Mouse (Mus musculus): ENCODE measurements at regions not wholly inside any gene's neighbourhood (a gene's known extent, or its start where the extent isn't known, plus 50 kb on each side); places are given as distances from the start of the nearest gene placed in this dataset.

DNA sequence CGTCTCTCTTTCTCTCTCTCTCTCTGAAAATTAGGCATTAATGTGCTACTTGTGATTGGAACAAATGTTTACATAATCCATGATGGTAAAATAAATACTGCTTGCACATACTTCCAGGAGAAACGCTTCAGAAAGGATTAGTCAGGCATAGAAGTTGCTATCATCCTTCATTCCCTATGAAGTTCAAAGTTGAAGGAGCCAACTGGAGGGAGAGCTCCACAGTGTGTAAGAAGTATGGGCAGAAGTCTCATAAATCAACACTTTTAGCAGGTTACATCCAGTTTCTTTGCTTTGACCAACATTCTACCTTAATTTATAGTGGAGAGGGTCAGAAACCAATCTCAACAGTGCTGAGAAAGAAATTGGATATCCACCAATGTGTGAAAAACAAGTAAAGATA, 105.5 kb downstream of the Atp6ap1l start:
- no peak overlapping the region for H3K27ac ChIP-seq (ENCODE audit: low read depth)
- no peak overlapping the region for H3K4me3 ChIP-seq (ENCODE audit: low read depth, low read length)
- H3K36me3 ChIP-seq (replicated peaks; ENCODE audit: insufficient read depth, low read length): no peaks in the 10 kb centered on the region
- no peaks in the 10 kb centered on the region for H3K9me3 ChIP-seq (ENCODE audit: low read length)
- H3K9ac ChIP-seq (replicated peaks): no peak overlapping the region
- 44% methylated on average over 2 of the region's 2 CpGs for WGBS (ENCODE audit: insufficient replicate concordance)
- no peaks in the 10 kb centered on the region for H3K27me3 ChIP-seq (ENCODE audit: insufficient read depth, low read length)
- H3K4me1 ChIP-seq (ENCODE audit: insufficient read depth): 0 out of 2 replicates have a peak, but pooled peaks cover 2% of the 10 kb centered on the region
- DNase-seq (no peak), ATAC-seq (no peak)
- H3K4me2 ChIP-seq (ENCODE audit: low read depth, low read length): 0 out of 2 replicates have a peak overlapping the region, but pooled peaks have one; percentile 28
- no peak for TF ChIP-seq CTCF (IDR thresholded peaks at IDR 0.05; ENCODE audit: low read depth)

DNA sequence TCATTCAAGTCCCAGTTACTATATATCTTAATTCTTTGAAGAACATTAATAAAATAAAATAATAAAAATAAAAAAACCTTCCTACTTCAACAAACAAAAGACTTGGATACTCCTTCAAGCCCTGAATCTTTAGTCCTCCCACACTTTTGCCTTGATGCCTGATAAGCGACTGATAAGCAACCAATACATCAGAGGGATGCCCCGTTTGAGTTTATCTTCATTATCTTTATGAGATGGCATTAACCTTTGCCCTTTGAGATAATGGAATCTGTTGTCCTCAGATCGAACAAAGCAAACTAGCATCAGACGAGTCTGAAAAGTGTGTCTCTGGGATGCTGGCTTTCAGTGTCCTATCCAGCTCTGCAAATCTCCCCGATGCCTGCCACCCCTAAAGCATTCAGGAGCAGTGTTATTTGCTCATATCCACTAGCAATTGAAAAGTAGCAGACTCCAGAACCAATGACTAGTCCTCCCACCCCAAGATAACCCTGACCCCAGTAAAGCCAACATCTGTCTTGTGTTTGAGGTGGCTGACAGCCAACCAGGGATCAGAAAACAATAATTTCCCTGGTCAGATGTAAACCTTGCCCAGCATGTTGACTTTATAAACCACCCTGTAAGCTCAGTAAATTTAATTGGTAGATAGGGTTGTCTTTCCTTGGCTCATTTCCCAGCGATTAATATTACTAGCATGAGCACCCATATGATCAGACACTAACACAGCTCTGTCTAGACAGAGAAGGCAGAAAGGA, 106.2 kb downstream of the Atp6ap1l start:
- Histone ChIP-seq H3K27ac (ENCODE audit: low read depth) (no peak overlapping the region), H3K9me3 (ENCODE audit: low read length) (no peaks in the 10 kb centered on the region), H3K4me3 (ENCODE audit: low read depth, low read length) (no peak overlapping the region), H3K36me3 (replicated peaks; ENCODE audit: insufficient read depth, low read length) (no peaks in the 10 kb centered on the region), H3K27me3 (ENCODE audit: insufficient read depth, low read length) (no peaks in the 10 kb centered on the region), H3K4me2 (ENCODE audit: low read depth, low read length) (peak overlapping the region; percentile 28; the same call in 1 of the 2 replicates), H3K4me1 (ENCODE audit: insufficient read depth) (0 out of 2 replicates have a peak, but pooled peaks cover 2% of the 10 kb centered on the region), H3K9ac (replicated peaks) (no peak overlapping the region)
- DNase-seq (no peak), ATAC-seq (peak; percentile 17; the same call in 1 of the 2 replicates)
- TF ChIP-seq CTCF (IDR thresholded peaks at IDR 0.05; ENCODE audit: low read depth) (no peak), EP300 (IDR thresholded peaks at IDR 0.05; ENCODE audit: low read depth) (no peak)
- WGBS (ENCODE audit: insufficient replicate concordance): 12% methylated on average over 6 of the region's 6 CpGs

DNA sequence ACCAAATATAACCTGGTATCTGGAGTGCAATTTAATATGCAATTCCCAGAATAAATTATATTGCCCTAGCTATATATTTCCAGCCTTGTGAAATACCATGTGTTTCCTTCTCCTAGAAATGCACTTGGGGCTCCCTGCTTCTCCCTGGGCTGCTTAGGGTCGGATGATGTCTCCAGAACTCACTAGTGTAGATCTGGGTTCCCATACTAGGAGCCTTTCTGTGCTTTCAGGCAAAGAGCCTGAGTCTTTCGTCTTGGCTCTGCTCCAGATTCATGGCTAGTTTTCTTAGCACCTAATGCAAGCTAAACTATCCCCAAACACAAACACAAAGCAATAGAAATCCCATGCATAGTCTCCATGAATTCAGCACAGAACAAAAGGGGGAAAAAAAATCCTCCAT, 106.8 kb downstream of the Atp6ap1l start:
- Histone ChIP-seq H3K36me3 (replicated peaks; ENCODE audit: insufficient read depth, low read length) (no peaks in the 10 kb centered on the region), H3K4me1 (ENCODE audit: insufficient read depth) (0 out of 2 replicates have a peak, but pooled peaks cover 2% of the 10 kb centered on the region), H3K4me2 (ENCODE audit: low read depth, low read length) (no peak overlapping the region), H3K27ac (ENCODE audit: low read depth) (no peak overlapping the region), H3K27me3 (ENCODE audit: insufficient read depth, low read length) (no peaks in the 10 kb centered on the region), H3K9me3 (ENCODE audit: low read length) (no peaks in the 10 kb centered on the region), H3K4me3 (ENCODE audit: low read depth, low read length) (no peak overlapping the region), H3K9ac (replicated peaks) (no peak overlapping the region)
- DNase-seq (no peak), ATAC-seq (no peak)
- 40% methylated on average over 2 of the region's 2 CpGs for WGBS (ENCODE audit: insufficient replicate concordance)
- TF ChIP-seq CTCF (IDR thresholded peaks at IDR 0.05; ENCODE audit: low read depth) (no peak), EP300 (IDR thresholded peaks at IDR 0.05; ENCODE audit: low read depth) (no peak)

DNA sequence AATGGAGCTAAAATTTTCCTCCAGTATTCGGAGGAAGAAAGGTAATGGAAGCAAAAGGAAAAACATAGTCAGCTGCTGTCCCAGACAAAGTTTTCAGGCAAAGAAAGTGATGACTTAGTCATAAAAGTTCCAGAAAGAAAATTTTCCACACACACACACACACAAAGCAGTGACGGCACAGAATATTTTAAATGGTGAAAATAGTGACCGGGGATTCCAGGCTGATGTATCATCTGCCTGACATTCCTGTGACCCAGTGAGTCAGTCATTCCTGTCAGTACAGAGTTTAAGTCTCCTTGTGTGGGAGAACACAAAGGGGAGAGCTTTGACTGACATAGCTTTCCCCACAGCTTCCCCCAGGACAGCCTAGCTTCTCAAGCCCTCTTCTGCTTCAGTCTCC, 107.9 kb downstream of the Atp6ap1l start:
- no peak overlapping the region for H3K9ac ChIP-seq (replicated peaks)
- 0 out of 2 replicates have a peak, but pooled peaks cover 2% of the 10 kb centered on the region for H3K4me1 ChIP-seq (ENCODE audit: insufficient read depth)
- H3K9me3 ChIP-seq (ENCODE audit: low read length): no peaks in the 10 kb centered on the region
- H3K27me3 ChIP-seq (ENCODE audit: insufficient read depth, low read length): no peaks in the 10 kb centered on the region
- WGBS (ENCODE audit: insufficient replicate concordance): 85% methylated on average over 3 of the region's 3 CpGs
- H3K36me3 ChIP-seq (replicated peaks; ENCODE audit: insufficient read depth, low read length): no peaks in the 10 kb centered on the region
- no peak overlapping the region for H3K4me2 ChIP-seq (ENCODE audit: low read depth, low read length)
- no peak overlapping the region for H3K27ac ChIP-seq (ENCODE audit: low read depth)
- H3K4me3 ChIP-seq (ENCODE audit: low read depth, low read length): no peak overlapping the region
- TF ChIP-seq CTCF (IDR thresholded peaks at IDR 0.05; ENCODE audit: low read depth) (no peak), EP300 (IDR thresholded peaks at IDR 0.05; ENCODE audit: low read depth) (no peak)
- ATAC-seq: no peak
- DNase-seq: no peak

DNA sequence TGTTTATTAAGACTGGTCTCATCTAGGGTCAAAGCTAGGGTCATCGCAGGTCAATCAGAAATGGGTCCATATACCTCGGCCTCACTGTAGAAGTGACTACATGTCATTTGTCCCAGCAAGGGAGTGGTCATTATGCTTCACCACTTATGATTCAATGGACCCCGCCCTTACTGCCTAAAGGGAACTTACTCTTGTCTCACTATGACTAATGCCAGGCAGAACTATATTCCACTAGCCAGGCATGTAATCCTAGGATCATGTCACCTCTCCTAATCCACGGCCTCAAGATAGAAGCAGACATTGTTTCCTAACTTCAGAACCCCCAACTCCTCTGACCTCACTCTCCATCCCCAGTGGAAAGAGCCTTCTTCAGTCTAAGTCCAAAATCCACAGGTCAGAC, 108.3 kb downstream of the Atp6ap1l start:
- 0 out of 2 replicates have a peak, but pooled peaks cover 2% of the 10 kb centered on the region for H3K4me1 ChIP-seq (ENCODE audit: insufficient read depth)
- 85% methylated on average over 4 of the region's 4 CpGs for WGBS (ENCODE audit: insufficient replicate concordance)
- H3K9ac ChIP-seq (replicated peaks): no peak overlapping the region
- H3K36me3 ChIP-seq (replicated peaks; ENCODE audit: insufficient read depth, low read length): no peaks in the 10 kb centered on the region
- DNase-seq (no peak), ATAC-seq (no peak)
- H3K4me3 ChIP-seq (ENCODE audit: low read depth, low read length): no peak overlapping the region
- H3K4me2 ChIP-seq (ENCODE audit: low read depth, low read length): no peak overlapping the region
- H3K27ac ChIP-seq (ENCODE audit: low read depth): no peak overlapping the region
- H3K27me3 ChIP-seq (ENCODE audit: insufficient read depth, low read length): no peaks in the 10 kb centered on the region
- H3K9me3 ChIP-seq (ENCODE audit: low read length): no peaks in the 10 kb centered on the region
- no peak for TF ChIP-seq CTCF (IDR thresholded peaks at IDR 0.05; ENCODE audit: low read depth)
- no peak for TF ChIP-seq EP300 (IDR thresholded peaks at IDR 0.05; ENCODE audit: low read depth)

DNA sequence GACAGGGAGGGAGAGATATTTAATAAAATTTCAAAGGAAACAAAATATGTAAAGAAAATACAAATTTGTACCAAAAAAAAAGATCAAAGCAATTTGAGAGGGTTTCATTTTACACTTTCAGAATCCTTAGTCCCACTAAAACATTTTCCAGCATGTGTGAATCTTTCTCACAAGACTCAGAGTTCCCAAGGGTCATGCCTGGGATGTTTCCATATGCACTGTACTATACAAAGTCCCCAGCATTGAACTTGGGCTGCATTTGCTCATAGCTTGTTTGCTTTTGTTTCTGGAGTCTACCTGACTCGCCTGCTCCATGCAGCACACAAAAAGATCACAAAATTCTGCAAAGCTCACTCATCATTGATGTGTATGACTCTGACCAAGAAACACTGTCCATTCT, 122.7 kb downstream of the Atp6ap1l start:
- no peak for ATAC-seq
- no peak for DNase-seq
- WGBS (ENCODE audit: insufficient replicate concordance): 74% methylated on average over 1 of the region's 1 CpGs
- H3K27ac ChIP-seq (ENCODE audit: low read depth): no peak overlapping the region
- no peaks in the 10 kb centered on the region for H3K4me1 ChIP-seq (ENCODE audit: insufficient read depth)
- TF ChIP-seq EP300 (IDR thresholded peaks at IDR 0.05; ENCODE audit: low read depth) (no peak), CTCF (IDR thresholded peaks at IDR 0.05; ENCODE audit: low read depth) (no peak)
- H3K9ac ChIP-seq (replicated peaks): no peak overlapping the region
- no peaks in the 10 kb centered on the region for H3K27me3 ChIP-seq (ENCODE audit: insufficient read depth, low read length)
- no peak overlapping the region for H3K4me2 ChIP-seq (ENCODE audit: low read depth, low read length)
- H3K36me3 ChIP-seq (replicated peaks; ENCODE audit: insufficient read depth, low read length): no peaks in the 10 kb centered on the region
- no peaks in the 10 kb centered on the region for H3K9me3 ChIP-seq (ENCODE audit: low read length)
- H3K4me3 ChIP-seq (ENCODE audit: low read depth, low read length): no peak overlapping the region

Measured in liver, postnatal 0 days (tissue).